Mouse (Mus musculus) bone marrow, adult 2 months (tissue): ENCODE measurements around the gene Serpina16. TPM values are rescaled to one million over a fixed set of nuclear protein-coding genes. Genes with fewer than 3 reads are reported as not detected.
"Not testable (repeated sequence)": the region's sequence is repeated elsewhere in the genome, so short reads cannot be mapped to it uniquely, and the experiment has no call there.

Experiments used
- H3K27ac ChIP-seq: fragments of 200-500 bp; 2 replicates; pipeline ENCODE4 v1.5.1; 2012; ENCODE audit warnings: low read depth, mild to moderate bottlenecking, control low read depth, inconsistent platforms, low read length; ENCODE audit not compliant: control insufficient read depth, poor library complexity, insufficient read depth
- H3K4me1 ChIP-seq: fragments of 200-500 bp; 2 replicates; pipeline ENCODE4 v1.6.1; 2011; ENCODE audit warnings: low read length; ENCODE audit not compliant: control insufficient read depth, insufficient read depth
- H3K4me3 ChIP-seq: fragments of 200-500 bp; replicated peaks from 2 replicates; pipeline ENCODE3; 2011; ENCODE audit warnings: mild to moderate bottlenecking, low read depth, low read length, control low read depth; ENCODE audit not compliant: control insufficient read depth
- CTCF ChIP-seq: fragments of 200-500 bp; IDR thresholded peaks from 2 replicates; pipeline ENCODE4 v1.5.1; 2011; ENCODE audit warnings: low read length, control low read depth; ENCODE audit not compliant: control insufficient read depth, insufficient read depth
- POLR2A ChIP-seq: fragments of 200-500 bp; IDR thresholded peaks from 2 replicates; pipeline ENCODE4 v1.6.1; 2011; ENCODE audit warnings: low read depth, mild to moderate bottlenecking, control low read depth, low read length, borderline replicate concordance; ENCODE audit not compliant: control insufficient read depth
- WGBS: fragments of 180-500 bp; shearing (Covaris S2); methylation state at CpG from one replicate; pipeline ENCODE4 v1.1.7; 2018; 5-methylcytosine and 5-hydroxymethylcytosine counted together
- polyA plus RNA-seq: library from polyadenylated mRNA; stranded (reverse); fragments of >200 nt; gene quantifications from 2 replicates; pipeline ENCODE4 v1.2.4, GENCODE M21; 2011; ENCODE audit warnings: low replicate concordance; ENCODE audit not compliant: missing spikeins, insufficient read depth, insufficient read length

Serpina16 gene
- polyA plus RNA-seq, 1 experiment, result not detected

GRCm38 (mm10) chr12:103670344-103670743 lies 5.6 kb downstream of the Serpina16 start:
- no peak overlapping the region for H3K27ac ChIP-seq
- WGBS, result 74% methylated on average over 5 of the region's 5 CpGs
- no peak overlapping the region for H3K4me3 ChIP-seq
- H3K4me1 ChIP-seq, result no peaks in the 10 kb centered on the region
- no peak for TF ChIP-seq CTCF

DNA sequence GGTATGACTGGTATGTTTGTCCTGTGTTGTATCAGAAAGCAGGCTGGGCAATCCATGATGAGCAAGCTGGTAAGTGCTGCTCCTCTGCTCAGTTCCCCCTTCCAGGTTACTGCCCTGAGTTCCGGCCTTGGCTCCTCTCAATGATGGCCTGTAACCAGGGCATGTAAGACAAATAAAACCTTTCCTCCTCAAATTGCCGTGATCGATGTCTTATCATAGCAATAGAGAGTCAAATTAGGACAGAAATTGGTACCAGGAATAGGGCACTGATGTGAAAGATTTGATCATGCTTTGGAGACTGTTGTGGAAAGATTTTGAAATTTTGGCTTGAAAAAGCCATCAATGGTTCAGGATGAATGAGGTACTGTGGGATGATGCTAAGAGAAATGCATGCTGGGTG lies 10.7 kb downstream of the Serpina16 start:
- no peaks in the 10 kb centered on the region for H3K4me1 ChIP-seq
- no peak overlapping the region for H3K27ac ChIP-seq
- TF ChIP-seq POLR2A (no peak), CTCF (no peak)
- WGBS, result 90% methylated on average over 3 of the region's 3 CpGs
- no peak overlapping the region for H3K4me3 ChIP-seq

- not testable (repeated sequence) for H3K4me1 ChIP-seq, H3K4me3 ChIP-seq, H3K27ac ChIP-seq
These were observed 13.9 kb downstream of the Serpina16 start for GRCm38 (mm10) chr12:103662053-103662452.

DNA sequence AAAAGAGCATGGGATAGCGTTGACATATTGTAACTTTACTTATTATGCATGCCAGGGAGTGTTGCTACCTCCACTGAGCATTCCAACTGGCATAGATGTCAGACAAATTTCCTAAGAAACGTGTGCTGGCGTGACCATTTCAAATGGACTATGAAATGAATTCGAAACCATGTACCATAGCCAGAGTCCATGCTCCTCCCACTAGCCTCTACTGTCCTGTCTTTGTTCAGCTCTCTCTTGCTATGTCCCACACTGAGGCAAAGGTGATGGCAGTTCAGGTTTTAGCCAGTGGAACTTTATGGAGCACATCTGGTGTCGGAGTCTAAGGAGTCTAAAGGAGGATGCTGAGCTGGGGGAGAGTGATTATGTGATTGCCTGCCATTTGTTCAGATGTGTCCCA lies 15.9 kb downstream of the Serpina16 start:
- Histone ChIP-seq H3K27ac (no peak overlapping the region), H3K4me1 (no peaks in the 10 kb centered on the region), H3K4me3 (no peak overlapping the region)
- 77% methylated on average over 5 of the region's 5 CpGs for WGBS
- TF ChIP-seq POLR2A (no peak), CTCF (no peak)

DNA sequence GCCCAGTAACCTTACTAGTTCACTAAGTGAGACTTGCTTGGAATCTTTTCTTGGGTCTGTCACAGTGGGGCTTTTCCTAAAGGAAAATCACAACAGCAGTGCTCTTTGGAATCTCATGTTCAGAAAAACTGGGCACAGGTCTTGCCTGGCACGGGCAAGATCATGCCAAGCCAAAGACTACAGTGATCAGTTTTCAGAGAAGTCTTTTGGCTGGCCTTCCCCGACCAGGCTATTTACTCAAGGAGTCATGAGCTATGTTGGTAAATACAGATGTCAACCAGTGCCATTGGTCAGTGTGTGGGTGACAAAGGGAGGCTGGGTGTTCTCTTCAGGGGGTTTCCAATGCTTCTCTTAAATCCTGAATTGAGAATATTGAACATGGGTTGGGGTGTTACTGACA lies 16.8 kb downstream of the Serpina16 start:
- no peak overlapping the region for H3K27ac ChIP-seq
- no peak overlapping the region for H3K4me3 ChIP-seq
- WGBS, result 70% methylated on average over 2 of the region's 2 CpGs
- no peak for TF ChIP-seq POLR2A
- TF ChIP-seq CTCF, result no peak
- no peaks in the 10 kb centered on the region for H3K4me1 ChIP-seq

GRCm38 (mm10) chr12:103657991-103658390 lies 17.9 kb downstream of the Serpina16 start:
- TF ChIP-seq CTCF, result no peak
- no peak for TF ChIP-seq POLR2A
- no peaks in the 10 kb centered on the region for H3K4me1 ChIP-seq
- WGBS, result 70% methylated on average over 10 of the region's 10 CpGs
- H3K4me3 ChIP-seq, result no peak overlapping the region
- no peak overlapping the region for H3K27ac ChIP-seq

GRCm38 (mm10) chr12:103656848-103657626 lies 18.9 kb downstream of the Serpina16 start, which contains the start of gene Serpina6:
Serpina6 (minus strand) TSS chr12:103657212.
- Histone ChIP-seq H3K4me1 (no peaks in the 10 kb centered on the region), H3K27ac (no peak within 1 kb of the TSS), H3K4me3 (no peak within 1 kb of the TSS)
- TF ChIP-seq POLR2A (no peak), CTCF (no peak)
- 71% methylated on average over 9 of the region's 9 CpGs for WGBS

DNA sequence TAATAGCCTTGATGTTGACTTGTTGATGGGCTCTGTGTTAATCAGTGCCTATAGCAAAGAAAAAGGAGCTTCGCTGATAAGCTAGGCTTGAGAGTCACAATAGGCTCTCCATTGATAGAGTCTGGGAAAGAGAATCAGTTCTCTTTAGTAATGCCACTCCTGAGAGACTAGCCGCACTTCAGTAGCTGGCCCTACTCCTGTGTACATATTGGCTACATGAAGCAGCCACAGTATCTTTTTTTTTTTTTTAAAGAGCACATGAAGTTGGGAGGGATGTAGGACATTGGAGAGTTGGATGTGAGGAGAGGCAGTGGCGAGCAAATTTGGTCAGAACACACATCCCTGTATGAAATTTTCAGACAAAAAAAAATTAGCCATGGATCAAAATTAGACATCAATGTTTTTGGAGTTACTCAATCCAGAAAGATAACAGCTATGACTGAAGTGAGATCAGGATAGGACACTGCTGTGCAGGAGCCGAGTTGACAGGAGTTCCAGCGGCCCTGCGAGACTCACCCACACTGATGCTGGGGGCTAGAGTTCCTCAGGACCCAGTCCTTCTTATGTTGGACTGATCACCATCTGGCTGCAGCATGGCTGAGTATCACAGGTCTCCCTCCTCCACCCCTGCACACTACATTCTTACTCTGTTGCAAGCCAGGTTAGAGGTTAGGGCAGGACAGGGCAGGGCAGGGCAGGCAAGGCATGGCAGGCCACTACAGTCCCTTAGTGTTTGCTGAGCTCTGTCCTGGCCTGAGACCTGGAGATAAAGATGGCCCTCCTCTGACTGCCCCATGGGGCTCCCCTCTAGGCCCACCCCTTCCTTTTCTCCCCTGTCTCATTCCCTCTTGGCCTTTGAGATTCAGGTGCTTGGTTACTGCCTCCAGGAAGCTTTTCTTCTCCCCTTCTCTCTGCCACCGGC lies 20.6 kb downstream of the Serpina16 start:
- no peak overlapping the region for H3K4me3 ChIP-seq
- 70% methylated on average over 7 of the region's 7 CpGs for WGBS

DNA sequence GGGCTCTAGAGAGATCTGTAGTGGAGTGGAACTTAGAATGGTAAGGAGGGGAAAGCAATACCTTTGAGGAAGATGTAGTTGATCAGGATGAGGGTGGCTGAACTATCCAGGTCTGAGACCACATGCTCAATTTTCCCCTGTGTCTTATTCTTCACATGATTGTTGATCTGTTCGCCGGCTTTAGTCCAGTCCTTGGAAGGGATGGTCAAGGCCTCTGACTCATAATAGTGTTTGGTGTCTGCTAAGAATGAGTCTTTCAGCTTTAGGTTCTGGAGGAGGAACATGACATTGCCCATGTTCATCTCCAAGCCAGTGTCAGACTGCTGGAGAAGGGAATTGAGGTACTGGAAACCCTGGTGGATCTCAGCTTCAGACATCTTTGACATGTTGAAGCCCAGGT lies 22.1 kb downstream of the Serpina16 start:
- no peaks in the 10 kb centered on the region for H3K4me1 ChIP-seq
- TF ChIP-seq POLR2A (no peak), CTCF (no peak)
- no peak overlapping the region for H3K27ac ChIP-seq
- no peak overlapping the region for H3K4me3 ChIP-seq
- 90% methylated on average over 2 of the region's 2 CpGs for WGBS

More for the DNA sequence above, 20.6 kb downstream of the Serpina16 start:
- H3K27ac ChIP-seq, result no peak overlapping the region
- TF ChIP-seq CTCF (no peak), POLR2A (no peak)
- H3K4me1 ChIP-seq, result no peaks in the 10 kb centered on the region
